Mouse (Mus musculus): ENCODE measurements around the gene Mertk.

GRCm38 (mm10) chr2:128816311-128816710, 117.6 kb downstream of the Mertk start:
- TF ChIP-seq CTCF (IDR thresholded peaks at IDR 0.05; ENCODE audit: low read depth, low read length) (no peak), POLR2A (IDR thresholded peaks at IDR 0.05; ENCODE audit: insufficient read depth, low read length) (no peak)
